Mouse (Mus musculus) embryonic fibroblast, embryonic 13.5 days (primary cell): ENCODE measurements around the gene Kirrel3. TPM values are rescaled to one million over a fixed set of nuclear protein-coding genes. Genes with fewer than 3 reads are reported as not detected.

ENCODE experiments used
- H3K27ac ChIP-seq: 2 replicates; pipeline ENCODE4 v1.5.1; 2012; ENCODE audit warnings: low read length, control low read depth, inconsistent platforms; ENCODE audit not compliant: insufficient read depth
- H3K4me1 ChIP-seq: 2 replicates; pipeline ENCODE4 v1.6.1; 2011; ENCODE audit warnings: low read length; ENCODE audit not compliant: control insufficient read depth, insufficient read depth
- H3K4me3 ChIP-seq: 2 replicates; pipeline ENCODE4 v1.5.1; 2011; ENCODE audit warnings: mild to moderate bottlenecking, control low read depth, low read length; ENCODE audit not compliant: insufficient read depth
- CTCF ChIP-seq: IDR thresholded peaks from 2 replicates; pipeline ENCODE4 v1.5.1; 2011; ENCODE audit warnings: mild to moderate bottlenecking, control low read depth, low read length, moderate library complexity, borderline replicate concordance; ENCODE audit not compliant: insufficient read depth
- POLR2A ChIP-seq: IDR thresholded peaks from 2 replicates; pipeline ENCODE4 v1.6.1; 2011; ENCODE audit warnings: low read depth, mild to moderate bottlenecking, control low read depth, low read length, moderate library complexity
- polyA plus RNA-seq: library from polyadenylated mRNA; stranded (reverse); fragments of >200 nt; gene quantifications from 2 replicates; pipeline ENCODE4 v1.2.4, GENCODE M21; 2011; ENCODE audit warnings: low read depth; ENCODE audit not compliant: missing spikeins, insufficient read length

Gene Kirrel3
- polyA plus RNA-seq, 1 experiment, result 0.97 TPM

- no peaks in the 10 kb centered on the region for H3K4me1 ChIP-seq
- no peak overlapping the region for H3K4me3 ChIP-seq
- TF ChIP-seq POLR2A (no peak), CTCF (no peak)
- no peak overlapping the region for H3K27ac ChIP-seq
Measured at GRCm38 (mm10) chr9:34739431-34739830, 253.7 kb downstream of the Kirrel3 start.

- Histone ChIP-seq H3K27ac (no peak overlapping the region), H3K4me3 (no peak overlapping the region), H3K4me1 (no peaks in the 10 kb centered on the region)
- TF ChIP-seq POLR2A, result no peak
- TF ChIP-seq CTCF, result no peak
Measured at GRCm38 (mm10) chr9:34740814-34741213, 255.1 kb downstream of the Kirrel3 start.

- TF ChIP-seq POLR2A (no peak), CTCF (0 out of 2 replicates have a peak, but pooled peaks have one; percentile 21)
- no peak overlapping the region for H3K27ac ChIP-seq
- H3K4me3 ChIP-seq, result no peak overlapping the region
- 0 out of 2 replicates have a peak, but pooled peaks cover 4% of the 10 kb centered on the region for H3K4me1 ChIP-seq
Measured at GRCm38 (mm10) chr9:34748003-34748402, 262.3 kb downstream of the Kirrel3 start.

GRCm38 (mm10) chr9:34749161-34749560 lies 263.5 kb downstream of the Kirrel3 start:
- TF ChIP-seq POLR2A (no peak), CTCF (no peak)

GRCm38 (mm10) chr9:34749877-34750276 lies 264.2 kb downstream of the Kirrel3 start:
- 0 out of 2 replicates have a peak, but pooled peaks cover 4% of the 10 kb centered on the region for H3K4me1 ChIP-seq
- no peak for TF ChIP-seq POLR2A
- no peak for TF ChIP-seq CTCF
- no peak overlapping the region for H3K27ac ChIP-seq
- H3K4me3 ChIP-seq, result no peak overlapping the region

More at GRCm38 (mm10) chr9:34749161-34749560, 263.5 kb downstream of the Kirrel3 start:
- H3K27ac ChIP-seq, result no peak overlapping the region
- H3K4me3 ChIP-seq, result no peak overlapping the region
- 0 out of 2 replicates have a peak, but pooled peaks cover 4% of the 10 kb centered on the region for H3K4me1 ChIP-seq

- TF ChIP-seq POLR2A, result no peak
- no peak for TF ChIP-seq CTCF
Measured at GRCm38 (mm10) chr9:34750887-34751286, 265.2 kb downstream of the Kirrel3 start.

GRCm38 (mm10) chr9:34752076-34752800 lies 266.5 kb downstream of the Kirrel3 start:
- no peak overlapping the region for H3K4me3 ChIP-seq
- H3K27ac ChIP-seq, result no peak overlapping the region
- TF ChIP-seq POLR2A, result no peak
- TF ChIP-seq CTCF, result no peak
- H3K4me1 ChIP-seq, result 0 out of 2 replicates have a peak, but pooled peaks cover 4% of the 10 kb centered on the region

More at GRCm38 (mm10) chr9:34750887-34751286, 265.2 kb downstream of the Kirrel3 start:
- Histone ChIP-seq H3K27ac (no peak overlapping the region), H3K4me1 (0 out of 2 replicates have a peak, but pooled peaks cover 4% of the 10 kb centered on the region), H3K4me3 (no peak overlapping the region)

- no peak overlapping the region for H3K4me3 ChIP-seq
- 0 out of 2 replicates have a peak, but pooled peaks cover 4% of the 10 kb centered on the region for H3K4me1 ChIP-seq
- peak; percentile 48; the same call in 1 of the 2 replicates for TF ChIP-seq CTCF
- no peak for TF ChIP-seq POLR2A
- H3K27ac ChIP-seq, result no peak overlapping the region
Measured at GRCm38 (mm10) chr9:34752801-34753170, 267.1 kb downstream of the Kirrel3 start.

GRCm38 (mm10) chr9:34753891-34754290 lies 268.2 kb downstream of the Kirrel3 start:
- H3K27ac ChIP-seq, result no peak overlapping the region
- H3K4me3 ChIP-seq, result no peak overlapping the region
- TF ChIP-seq POLR2A (no peak), CTCF (no peak)
- H3K4me1 ChIP-seq, result 0 out of 2 replicates have a peak, but pooled peaks cover 4% of the 10 kb centered on the region

- TF ChIP-seq CTCF, result no peak
- TF ChIP-seq POLR2A, result no peak
- no peak overlapping the region for H3K27ac ChIP-seq
- 0 out of 2 replicates have a peak, but pooled peaks cover 4% of the 10 kb centered on the region for H3K4me1 ChIP-seq
- H3K4me3 ChIP-seq, result no peak overlapping the region
Measured at GRCm38 (mm10) chr9:34754523-34755097, 268.9 kb downstream of the Kirrel3 start.
